Mouse (Mus musculus) bone marrow, adult 2 months (tissue): ENCODE measurements around the gene Uaca.
A peak's percentile ranks its signal among the peaks of the same experiment; 100 is the strongest.

Experiments
- CTCF ChIP-seq: fragments of 200-500 bp; IDR thresholded peaks from 2 replicates; pipeline ENCODE4 v1.5.1; 2011; ENCODE audit warnings: low read length, control low read depth; ENCODE audit not compliant: control insufficient read depth, insufficient read depth
- POLR2A ChIP-seq: fragments of 200-500 bp; IDR thresholded peaks from 2 replicates; pipeline ENCODE4 v1.6.1; 2011; ENCODE audit warnings: low read depth, mild to moderate bottlenecking, control low read depth, low read length, borderline replicate concordance; ENCODE audit not compliant: control insufficient read depth

DNA sequence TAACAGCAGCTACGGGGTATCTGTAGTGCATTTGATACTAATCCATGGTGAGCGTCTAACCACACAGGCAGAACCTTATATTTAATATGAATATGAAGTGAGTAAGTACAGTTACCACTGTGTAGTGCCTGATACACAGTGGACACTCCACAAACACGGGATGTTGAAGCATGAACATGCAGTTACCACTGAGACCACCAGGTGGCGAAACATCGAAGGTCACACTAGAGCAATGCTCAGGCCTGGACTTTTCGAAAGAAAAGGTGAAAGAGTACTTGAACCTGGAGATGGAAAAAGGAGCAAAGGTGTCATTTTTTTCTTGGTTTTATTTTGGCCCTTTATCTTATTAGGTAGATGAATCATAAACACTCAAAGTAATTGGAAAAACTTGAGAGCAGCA, 38.1 kb upstream of the Uaca start:
- TF ChIP-seq POLR2A (no peak), CTCF (peak; percentile 75)
